Mouse (Mus musculus): Measurements from ENCODE around the gene Cpn1. TPM values are rescaled to one million over a fixed set of nuclear protein-coding genes. Genes with fewer than 3 reads are reported as not detected.
A peak's percentile ranks its signal among the peaks of the same experiment; 100 is the strongest.

Cpn1 gene
- polyA plus RNA-seq, 1 experiment from 2014 or later: 0.32 TPM

GRCm38 (mm10) chr19:43926141-43926987 lies 60.0 kb downstream of the Cpn1 start:
- no peak overlapping the region for H3K27ac ChIP-seq (ENCODE audit: low read depth, low read length)
- H3K4me3 ChIP-seq (ENCODE audit: low read depth, low read length): no peak overlapping the region
- no peak overlapping the region for H3K9ac ChIP-seq (replicated peaks; ENCODE audit: low read depth, low read length)
- H3K9me3 ChIP-seq (ENCODE audit: control insufficient read depth, low read length): no peaks in the 10 kb centered on the region
- no peaks in the 10 kb centered on the region for H3K36me3 ChIP-seq (ENCODE audit: control insufficient read depth, insufficient read depth, low read length)
- no peak for ATAC-seq (ENCODE audit: low read depth)
- no peak overlapping the region for H3K4me2 ChIP-seq (ENCODE audit: low read depth, low read length)
- no peaks in the 10 kb centered on the region for H3K27me3 ChIP-seq (ENCODE audit: control insufficient read depth, insufficient read depth, low read length)
- no peaks in the 10 kb centered on the region; the same call in 1 of the 2 replicates for H3K4me1 ChIP-seq (ENCODE audit: control insufficient read depth, insufficient read depth, low read length)
- WGBS: 77% methylated on average over 10 of the region's 10 CpGs

GRCm38 (mm10) chr19:43924361-43924760 lies 62.0 kb downstream of the Cpn1 start:
- H3K36me3 ChIP-seq (ENCODE audit: control insufficient read depth, insufficient read depth, low read length): no peaks in the 10 kb centered on the region
- no peak overlapping the region for H3K27ac ChIP-seq (ENCODE audit: low read depth, low read length)
- no peaks in the 10 kb centered on the region; the same call in 1 of the 2 replicates for H3K4me1 ChIP-seq (ENCODE audit: control insufficient read depth, insufficient read depth, low read length)
- no peaks in the 10 kb centered on the region for H3K9me3 ChIP-seq (ENCODE audit: control insufficient read depth, low read length)
- no peak overlapping the region for H3K4me2 ChIP-seq (ENCODE audit: low read depth, low read length)
- WGBS: 74% methylated on average over 8 of the region's 8 CpGs
- no peak overlapping the region for H3K4me3 ChIP-seq (ENCODE audit: low read depth, low read length)
- H3K27me3 ChIP-seq (ENCODE audit: control insufficient read depth, insufficient read depth, low read length): no peaks in the 10 kb centered on the region
- H3K9ac ChIP-seq (replicated peaks; ENCODE audit: low read depth, low read length): no peak overlapping the region
- no peak for ATAC-seq (ENCODE audit: low read depth)

GRCm38 (mm10) chr19:43922963-43923362 lies 63.4 kb downstream of the Cpn1 start:
- Histone ChIP-seq H3K4me1 (ENCODE audit: control insufficient read depth, insufficient read depth, low read length) (no peaks in the 10 kb centered on the region; the same call in 1 of the 2 replicates), H3K27ac (ENCODE audit: low read depth, low read length) (no peak overlapping the region), H3K27me3 (ENCODE audit: control insufficient read depth, insufficient read depth, low read length) (no peaks in the 10 kb centered on the region), H3K36me3 (ENCODE audit: control insufficient read depth, insufficient read depth, low read length) (no peaks in the 10 kb centered on the region), H3K9me3 (ENCODE audit: control insufficient read depth, low read length) (no peaks in the 10 kb centered on the region), H3K4me2 (ENCODE audit: low read depth, low read length) (no peak overlapping the region), H3K4me3 (ENCODE audit: low read depth, low read length) (no peak overlapping the region), H3K9ac (replicated peaks; ENCODE audit: low read depth, low read length) (no peak overlapping the region)
- ATAC-seq (ENCODE audit: low read depth): no peak
- WGBS: 93% methylated on average over 7 of the region's 7 CpGs

- Histone ChIP-seq H3K36me3 (ENCODE audit: control insufficient read depth, insufficient read depth, low read length) (no peaks in the 10 kb centered on the region), H3K27me3 (ENCODE audit: control insufficient read depth, insufficient read depth, low read length) (no peaks in the 10 kb centered on the region), H3K9me3 (ENCODE audit: control insufficient read depth, low read length) (no peaks in the 10 kb centered on the region), H3K9ac (replicated peaks; ENCODE audit: low read depth, low read length) (no peak overlapping the region), H3K4me1 (ENCODE audit: control insufficient read depth, insufficient read depth, low read length) (no peaks in the 10 kb centered on the region; the same call in 1 of the 2 replicates), H3K4me2 (ENCODE audit: low read depth, low read length) (no peak overlapping the region), H3K27ac (ENCODE audit: low read depth, low read length) (no peak overlapping the region), H3K4me3 (ENCODE audit: low read depth, low read length) (no peak overlapping the region)
- no peak for ATAC-seq (ENCODE audit: low read depth)
- 69% methylated on average over 13 of the region's 13 CpGs for WGBS
These were observed 64.9 kb downstream of the Cpn1 start for GRCm38 (mm10) chr19:43921410-43921809.

- Histone ChIP-seq H3K27ac (ENCODE audit: low read depth, low read length) (no peak overlapping the region), H3K27me3 (ENCODE audit: control insufficient read depth, insufficient read depth, low read length) (no peaks in the 10 kb centered on the region), H3K9ac (replicated peaks; ENCODE audit: low read depth, low read length) (no peak overlapping the region), H3K36me3 (ENCODE audit: control insufficient read depth, insufficient read depth, low read length) (no peaks in the 10 kb centered on the region), H3K4me1 (ENCODE audit: control insufficient read depth, insufficient read depth, low read length) (no peaks in the 10 kb centered on the region), H3K9me3 (ENCODE audit: control insufficient read depth, low read length) (no peaks in the 10 kb centered on the region), H3K4me2 (ENCODE audit: low read depth, low read length) (0 out of 2 replicates have a peak overlapping the region, but pooled peaks have one; percentile 11), H3K4me3 (ENCODE audit: low read depth, low read length) (no peak overlapping the region)
- no peak for ATAC-seq (ENCODE audit: low read depth)
- WGBS: 19% methylated on average over 32 of the region's 32 CpGs
These were observed 65.7 kb downstream of the Cpn1 start for GRCm38 (mm10) chr19:43920453-43921300.

- no peak for ATAC-seq (ENCODE audit: low read depth)
- H3K9ac ChIP-seq (replicated peaks; ENCODE audit: low read depth, low read length): no peak overlapping the region
- H3K4me1 ChIP-seq (ENCODE audit: control insufficient read depth, insufficient read depth, low read length): no peaks in the 10 kb centered on the region
- no peak overlapping the region for H3K4me3 ChIP-seq (ENCODE audit: low read depth, low read length)
- H3K4me2 ChIP-seq (ENCODE audit: low read depth, low read length): no peak overlapping the region
- H3K36me3 ChIP-seq (ENCODE audit: control insufficient read depth, insufficient read depth, low read length): no peaks in the 10 kb centered on the region
- 93% methylated on average over 4 of the region's 4 CpGs for WGBS
- H3K9me3 ChIP-seq (ENCODE audit: control insufficient read depth, low read length): no peaks in the 10 kb centered on the region
- H3K27me3 ChIP-seq (ENCODE audit: control insufficient read depth, insufficient read depth, low read length): no peaks in the 10 kb centered on the region
- H3K27ac ChIP-seq (ENCODE audit: low read depth, low read length): no peak overlapping the region
These were observed 66.5 kb downstream of the Cpn1 start for GRCm38 (mm10) chr19:43919841-43920240.

GRCm38 (mm10) chr19:43918834-43919233 lies 67.5 kb downstream of the Cpn1 start:
- Histone ChIP-seq H3K4me3 (ENCODE audit: low read depth, low read length) (no peak overlapping the region), H3K4me1 (ENCODE audit: control insufficient read depth, insufficient read depth, low read length) (no peaks in the 10 kb centered on the region), H3K4me2 (ENCODE audit: low read depth, low read length) (no peak overlapping the region), H3K36me3 (ENCODE audit: control insufficient read depth, insufficient read depth, low read length) (no peaks in the 10 kb centered on the region), H3K9ac (replicated peaks; ENCODE audit: low read depth, low read length) (no peak overlapping the region), H3K9me3 (ENCODE audit: control insufficient read depth, low read length) (no peaks in the 10 kb centered on the region), H3K27me3 (ENCODE audit: control insufficient read depth, insufficient read depth, low read length) (no peaks in the 10 kb centered on the region), H3K27ac (ENCODE audit: low read depth, low read length) (no peak overlapping the region)
- 83% methylated on average over 3 of the region's 3 CpGs for WGBS
- no peak for ATAC-seq (ENCODE audit: low read depth)

GRCm38 (mm10) chr19:43917763-43918162 lies 68.6 kb downstream of the Cpn1 start:
- H3K36me3 ChIP-seq (ENCODE audit: control insufficient read depth, insufficient read depth, low read length): no peaks in the 10 kb centered on the region
- no peak overlapping the region for H3K4me3 ChIP-seq (ENCODE audit: low read depth, low read length)
- no peak overlapping the region for H3K4me2 ChIP-seq (ENCODE audit: low read depth, low read length)
- no peaks in the 10 kb centered on the region for H3K9me3 ChIP-seq (ENCODE audit: control insufficient read depth, low read length)
- ATAC-seq (ENCODE audit: low read depth): no peak
- H3K9ac ChIP-seq (replicated peaks; ENCODE audit: low read depth, low read length): no peak overlapping the region
- H3K27ac ChIP-seq (ENCODE audit: low read depth, low read length): no peak overlapping the region
- 80% methylated on average over 6 of the region's 6 CpGs for WGBS
- no peaks in the 10 kb centered on the region for H3K27me3 ChIP-seq (ENCODE audit: control insufficient read depth, insufficient read depth, low read length)
- H3K4me1 ChIP-seq (ENCODE audit: control insufficient read depth, insufficient read depth, low read length): no peaks in the 10 kb centered on the region

GRCm38 (mm10) chr19:43917406-43917691 lies 69.0 kb downstream of the Cpn1 start:
- Histone ChIP-seq H3K27ac (ENCODE audit: low read depth, low read length) (no peak overlapping the region), H3K9ac (replicated peaks; ENCODE audit: low read depth, low read length) (no peak overlapping the region), H3K36me3 (ENCODE audit: control insufficient read depth, insufficient read depth, low read length) (no peaks in the 10 kb centered on the region), H3K4me3 (ENCODE audit: low read depth, low read length) (no peak overlapping the region), H3K9me3 (ENCODE audit: control insufficient read depth, low read length) (no peaks in the 10 kb centered on the region), H3K27me3 (ENCODE audit: control insufficient read depth, insufficient read depth, low read length) (no peaks in the 10 kb centered on the region), H3K4me1 (ENCODE audit: control insufficient read depth, insufficient read depth, low read length) (no peaks in the 10 kb centered on the region), H3K4me2 (ENCODE audit: low read depth, low read length) (no peak overlapping the region)
- WGBS: 81% methylated on average over 2 of the region's 2 CpGs
- ATAC-seq (ENCODE audit: low read depth): no peak

All from neural tube, embryonic 14.5 days (tissue).